Mouse (Mus musculus): ENCODE results near the gene Bcl11b. TPM values are rescaled to one million over a fixed set of nuclear protein-coding genes. Genes with fewer than 3 reads are reported as not detected.

Bcl11b gene
- total RNA-seq, 2 experiments from 2014 or later: 125 to 127 TPM

- no peak for DNase-seq
- intact Hi-C loops (cut with DNase I): loop anchor here (10.0 kb wide), 1 partner anchor 1625 kb away; no protein-coding TSS in a partner anchor
These were observed 3.4 kb downstream of the Bcl11b start for GRCm38 (mm10) chr12:107999751-108000714.

GRCm38 (mm10) chr12:107998746-107999145 lies 4.7 kb downstream of the Bcl11b start:
- intact Hi-C loops (cut with DNase I): loop anchor here (10.0 kb wide), 1 partner anchor 1624 kb away; no protein-coding TSS in a partner anchor
- DNase-seq: peak; percentile 87

- no peak for DNase-seq
- intact Hi-C loops (cut with DNase I): loop anchor here (10.0 kb wide), 1 partner anchor 1623 kb away; no protein-coding TSS in a partner anchor
These were observed 5.5 kb downstream of the Bcl11b start for GRCm38 (mm10) chr12:107997901-107998300.

GRCm38 (mm10) chr12:107997241-107997640 lies 6.2 kb downstream of the Bcl11b start:
- no peak for DNase-seq
- intact Hi-C loops (cut with DNase I): loop anchor here (10.0 kb wide), 1 partner anchor 1622 kb away; no protein-coding TSS in a partner anchor

- no peak for DNase-seq
- intact Hi-C loops (cut with DNase I): loop anchor here (10.0 kb wide), 1 partner anchor 1622 kb away; no protein-coding TSS in a partner anchor
These were observed 6.6 kb downstream of the Bcl11b start for GRCm38 (mm10) chr12:107996773-107997172.

GRCm38 (mm10) chr12:107996216-107996615 lies 7.2 kb downstream of the Bcl11b start:
- no peak for DNase-seq

GRCm38 (mm10) chr12:107994421-107994820 lies 9.0 kb downstream of the Bcl11b start:
- DNase-seq: no peak
- intact Hi-C loops (cut with DNase I): loop anchor here (10.0 kb wide), 1 partner anchor 1620 kb away; no protein-coding TSS in a partner anchor

More at GRCm38 (mm10) chr12:107996216-107996615, 7.2 kb downstream of the Bcl11b start:
- intact Hi-C loops (cut with DNase I): loop anchor here (10.0 kb wide), 1 partner anchor 1621 kb away; no protein-coding TSS in a partner anchor

GRCm38 (mm10) chr12:107993029-107993428 lies 10.4 kb downstream of the Bcl11b start:
- no peak for DNase-seq
- intact Hi-C loops (cut with DNase I): loop anchor here (10.0 kb wide), 1 partner anchor 1618 kb away; no protein-coding TSS in a partner anchor

GRCm38 (mm10) chr12:107991191-107991590 lies 12.2 kb downstream of the Bcl11b start:
- intact Hi-C loops (cut with DNase I): loop anchor here (10.0 kb wide), 1 partner anchor 1616 kb away; no protein-coding TSS in a partner anchor
- no peak for DNase-seq

GRCm38 (mm10) chr12:107983211-107983610 lies 20.2 kb downstream of the Bcl11b start:
- no peak for DNase-seq
- intact Hi-C loops (cut with DNase I): no loop called here

GRCm38 (mm10) chr12:107982306-107982705 lies 21.1 kb downstream of the Bcl11b start:
- DNase-seq: no peak
- intact Hi-C loops (cut with DNase I): no loop called here

GRCm38 (mm10) chr12:107981231-107981630 lies 22.2 kb downstream of the Bcl11b start:
- intact Hi-C loops (cut with DNase I): no loop called here
- DNase-seq: no peak

- intact Hi-C loops (cut with DNase I): no loop called here
- peak; percentile 49 for DNase-seq
These were observed 23.0 kb downstream of the Bcl11b start for GRCm38 (mm10) chr12:107980261-107980961.

- intact Hi-C loops (cut with DNase I): no loop called here
- DNase-seq: peak; percentile 47
These were observed 23.6 kb downstream of the Bcl11b start for GRCm38 (mm10) chr12:107979710-107980260.

- no peak for DNase-seq
- intact Hi-C loops (cut with DNase I): no loop called here
These were observed 24.6 kb downstream of the Bcl11b start for GRCm38 (mm10) chr12:107978736-107979255.

GRCm38 (mm10) chr12:107978063-107978462 lies 25.3 kb downstream of the Bcl11b start:
- intact Hi-C loops (cut with DNase I): no loop called here

GRCm38 (mm10) chr12:107977534-107977933 lies 25.9 kb downstream of the Bcl11b start:
- intact Hi-C loops (cut with DNase I): no loop called here
- no peak for DNase-seq

More at GRCm38 (mm10) chr12:107978063-107978462, 25.3 kb downstream of the Bcl11b start:
- DNase-seq: no peak

GRCm38 (mm10) chr12:107977086-107977485 lies 26.3 kb downstream of the Bcl11b start:
- no peak for DNase-seq
- intact Hi-C loops (cut with DNase I): no loop called here

GRCm38 (mm10) chr12:107976571-107977001 lies 26.8 kb downstream of the Bcl11b start:
- no peak for DNase-seq
- intact Hi-C loops (cut with DNase I): no loop called here

- intact Hi-C loops (cut with DNase I): no loop called here
- DNase-seq: no peak
These were observed 27.4 kb downstream of the Bcl11b start for GRCm38 (mm10) chr12:107975897-107976570.
